Comparison of ENCODE assay signal across 8 mouse cellular contexts in the genomic region with DNA sequence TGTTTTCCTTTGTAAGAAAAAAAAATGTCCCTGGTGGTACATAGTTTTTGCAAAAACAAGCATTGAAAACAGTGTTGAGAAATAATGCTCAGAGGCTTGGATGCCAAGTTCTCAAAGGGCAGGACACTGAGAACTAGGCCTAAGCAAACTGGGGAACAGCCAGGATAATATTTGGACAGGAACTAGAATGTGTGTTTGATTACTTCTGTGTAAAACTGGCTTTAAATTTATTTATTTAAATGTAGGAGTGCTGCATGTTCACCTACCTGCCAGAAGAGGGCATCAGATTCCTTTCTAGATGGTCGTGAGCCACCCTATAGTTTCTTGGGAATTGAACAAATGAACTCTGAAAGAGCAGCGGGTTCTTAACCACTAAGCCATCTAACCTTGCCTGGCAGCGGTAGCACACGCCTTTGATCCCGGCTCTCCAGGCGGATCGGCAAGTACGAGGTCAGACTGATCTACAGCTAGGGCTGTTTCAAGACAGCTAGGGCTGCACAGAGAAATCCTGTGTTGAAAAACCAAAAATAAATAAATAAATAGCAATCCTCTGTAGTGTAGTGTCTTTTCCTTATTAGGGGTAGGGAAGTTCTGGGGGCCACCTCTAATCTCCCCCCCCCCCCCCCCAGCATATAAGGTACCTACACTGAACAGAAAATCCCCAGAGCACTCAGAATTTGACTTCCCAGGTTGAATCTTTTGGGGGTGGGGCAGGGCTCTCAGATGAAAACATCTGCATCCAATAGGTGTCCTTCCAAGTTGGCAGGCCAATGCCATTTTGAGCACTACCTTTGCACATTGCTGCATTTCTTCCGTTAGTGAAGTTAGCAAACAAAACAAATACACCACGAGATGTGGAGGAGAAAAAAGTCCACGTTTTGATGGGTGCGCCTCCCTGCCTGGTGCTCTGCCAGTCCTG. TPM values are rescaled to one million over a fixed set of nuclear protein-coding genes. Genes with fewer than 3 reads are reported as not detected.
DNase-seq lines count a peak whose midpoint lies in the region; ATAC-seq and TF ChIP-seq lines count a peak whose summit lies in the region.

A gene (plus strand): TSS at position 776 of the 919 bp plus-strand sequence.

- peaks cover 14% of the 10 kb centered on the region for H3K4me1 ChIP-seq in forebrain, embryonic 10.5 days
- H3K4me1 ChIP-seq in heart, postnatal 0 days (ENCODE audit: control insufficient read depth, insufficient read depth) = no peaks in the 10 kb centered on the region
- no peaks in the 10 kb centered on the region for H3K4me1 ChIP-seq in liver, embryonic 14.5 days (replicated peaks; ENCODE audit: control insufficient read depth in 2 of 2, insufficient read depth in 2 of 2, low read length in 1 of 2)
- H3K4me1 ChIP-seq in neural tube, embryonic 11.5 days (ENCODE audit: control insufficient read depth, insufficient read depth, low read length) = peaks cover 4% of the 10 kb centered on the region; the same call in 1 of the 2 replicates

- TF ChIP-seq CTCF in heart, postnatal 0 days (IDR thresholded peaks at IDR 0.05; ENCODE audit: low read depth) = peak; percentile 73
- TF ChIP-seq CTCF in liver, embryonic 14.5 days (IDR thresholded peaks at IDR 0.05; ENCODE audit: low read depth) = peak; percentile 84

- ATAC-seq in heart, postnatal 0 days (ENCODE audit: insufficient read depth, low read depth) = peak; percentile 33
- ATAC-seq in liver, embryonic 14.5 days (ENCODE audit: insufficient read depth) = peak; percentile 63
- peak; percentile 63 for ATAC-seq in neural tube, embryonic 11.5 days (ENCODE audit: insufficient read depth, low FRiP score, low TSS enrichment)

- no peaks in the 10 kb centered on the region for H3K27me3 ChIP-seq in forebrain, embryonic 10.5 days (ENCODE audit: poor library complexity, severe bottlenecking)
- no peaks in the 10 kb centered on the region for H3K27me3 ChIP-seq in heart, postnatal 0 days (ENCODE audit: control insufficient read depth, insufficient read depth, low read length)
- no peaks in the 10 kb centered on the region for H3K27me3 ChIP-seq in liver, embryonic 14.5 days (ENCODE audit: control insufficient read depth, insufficient read depth, low read length)
- H3K27me3 ChIP-seq in neural tube, embryonic 11.5 days (ENCODE audit: control insufficient read depth, insufficient read depth, low read length) = no peaks in the 10 kb centered on the region

- 2% methylated on average over 12 of the region's 12 CpGs for WGBS in forebrain, embryonic 10.5 days
- WGBS in heart, postnatal 0 days = 0% methylated on average over 12 of the region's 12 CpGs
- 2% methylated on average over 12 of the region's 12 CpGs for WGBS in liver, embryonic 14.5 days (ENCODE audit: insufficient replicate concordance)
- 2% methylated on average over 12 of the region's 12 CpGs for WGBS in neural tube, embryonic 11.5 days

- peak; percentile 71 for DNase-seq in MN1 (ENCODE audit: low spot score)
- peak; percentile 38 for DNase-seq in c-Kit-positive CD71-negative TER-119-negative erythroid progenitor cells, embryonic 14.5 days (ENCODE audit: low read depth)
- DNase-seq in forebrain, embryonic 10.5 days (ENCODE audit: extremely low spot score, low spot score) = peak; percentile 42
- peak; percentile 87 for DNase-seq in heart, postnatal 0 days (ENCODE audit: low spot score)
- DNase-seq in kidney, postnatal 25 days = peak; percentile 8 to 43
- peak; percentile 52 to 70 (median 55) for DNase-seq in liver, embryonic 14.5 days (ENCODE audit: low read depth in 3 of 3, low spot score in 3 of 3)
- peak; percentile 64 for DNase-seq in neural tube, embryonic 11.5 days (ENCODE audit: low spot score)
- peak; percentile 18 to 45 for DNase-seq in thymus, postnatal 36 days

- H3K9ac ChIP-seq in heart, postnatal 0 days (replicated peaks; ENCODE audit: low read depth, low read length) = peak within 1 kb of the TSS; percentile 95
- peak within 1 kb of the TSS; percentile 96 for H3K9ac ChIP-seq in liver, embryonic 14.5 days (replicated peaks)
- H3K9ac ChIP-seq in neural tube, embryonic 11.5 days (ENCODE audit: low read length) = peak within 1 kb of the TSS; percentile 93

- H3K27ac ChIP-seq in forebrain, embryonic 10.5 days = peak within 1 kb of the TSS; percentile 95
- H3K27ac ChIP-seq in heart, postnatal 0 days (ENCODE audit: low read depth) = peak within 1 kb of the TSS; percentile 96
- H3K27ac ChIP-seq in liver, embryonic 14.5 days = peak within 1 kb of the TSS; percentile 83
- H3K27ac ChIP-seq in neural tube, embryonic 11.5 days (ENCODE audit: low read depth, low read length) = peak within 1 kb of the TSS; percentile 79

- H3K36me3 ChIP-seq in forebrain, embryonic 10.5 days (replicated peaks) = no peaks in the 10 kb centered on the region
- no peaks in the 10 kb centered on the region for H3K36me3 ChIP-seq in heart, postnatal 0 days (replicated peaks; ENCODE audit: control insufficient read depth, insufficient read depth, low read length)
- no peaks in the 10 kb centered on the region for H3K36me3 ChIP-seq in liver, embryonic 14.5 days (replicated peaks; ENCODE audit: control insufficient read depth, insufficient read depth, low read depth)
- no peaks in the 10 kb centered on the region for H3K36me3 ChIP-seq in neural tube, embryonic 11.5 days (ENCODE audit: control insufficient read depth, insufficient read depth, low read length)

- no peak for TF ChIP-seq EP300 in heart, postnatal 0 days (IDR thresholded peaks at IDR 0.05; ENCODE audit: low read depth)
- TF ChIP-seq EP300 in liver, embryonic 14.5 days (IDR thresholded peaks at IDR 0.05; ENCODE audit: low read depth) = 0 out of 2 replicates have a peak, but pooled peaks have one; percentile 4

- no peaks in the 10 kb centered on the region for H3K9me3 ChIP-seq in forebrain, embryonic 10.5 days
- no peaks in the 10 kb centered on the region for H3K9me3 ChIP-seq in heart, postnatal 0 days (replicated peaks; ENCODE audit: control insufficient read depth, low read length)
- no peaks in the 10 kb centered on the region for H3K9me3 ChIP-seq in liver, embryonic 14.5 days (ENCODE audit: control insufficient read depth, low read length)
- H3K9me3 ChIP-seq in neural tube, embryonic 11.5 days (ENCODE audit: control insufficient read depth, low read length) = no peaks in the 10 kb centered on the region

- H3K4me2 ChIP-seq in heart, postnatal 0 days (ENCODE audit: low read depth, low read length) = peak within 1 kb of the TSS; percentile 88
- H3K4me2 ChIP-seq in liver, embryonic 14.5 days (ENCODE audit: low read depth) = peak within 1 kb of the TSS; percentile 90
- H3K4me2 ChIP-seq in neural tube, embryonic 11.5 days (ENCODE audit: low read depth) = peak within 1 kb of the TSS; percentile 73

- peak within 1 kb of the TSS; percentile 81 for H3K4me3 ChIP-seq in forebrain, embryonic 10.5 days
- H3K4me3 ChIP-seq in heart, postnatal 0 days (ENCODE audit: low read depth, low read length) = peak within 1 kb of the TSS; percentile 85
- H3K4me3 ChIP-seq in liver, embryonic 14.5 days (ENCODE audit: insufficient read depth in 1 of 2, low read depth in 2 of 2, low read length in 2 of 2) = peak within 1 kb of the TSS; percentile 86 to 99
- H3K4me3 ChIP-seq in neural tube, embryonic 11.5 days (ENCODE audit: low read depth, low read length) = peak within 1 kb of the TSS; percentile 73

RNA-seq across cellular contexts. Expression of the gene that starts here (rescaled TPM):
- 2.9 and 3.8 TPM in 2 replicates for polyA plus RNA-seq in forebrain, embryonic 10.5 days (2016; fragmentation: Nextera tagmentation; extraction: Ambion mirVana)
- total RNA-seq in heart, postnatal 0 days (2014; rRNA removed; ENCODE audit: low replicate concordance) = 9.6 and 61.1 TPM in 2 replicates
- polyA plus RNA-seq in heart, postnatal 0 days (2015; fragmentation: Nextera tagmentation; extraction: Ambion mirVana) = 12.0 and 15.0 TPM in 2 replicates
- 4.3 and 6.9 TPM in 2 replicates for polyA plus RNA-seq in liver, embryonic 14.5 days (2012; rRNA removed)
- 17.6 and 21.6 TPM in 2 replicates for polyA plus RNA-seq in liver, embryonic 14.5 days (2014; fragmentation: Nextera tagmentation; extraction: Ambion mirVana)
- 7.6 and 8.5 TPM in 2 replicates for polyA plus RNA-seq in neural tube, embryonic 11.5 days (2014; fragmentation: Nextera tagmentation; extraction: Ambion mirVana)

Comparison
In these comparisons a context has a peak if more than half of its experiments do, and no peak if none do; other contexts are left out.
1. Peak in every context shown above with its lines: DNase-seq, ATAC-seq, H3K4me3 ChIP-seq and H3K27ac ChIP-seq.
2. DNase-seq: peak in every context shown above with its lines; median percentile 87 in heart, postnatal 0 days; 71 in MN1; 64 in neural tube, embryonic 11.5 days; 55 in liver, embryonic 14.5 days; 42 in forebrain, embryonic 10.5 days; 38 in c-Kit-positive CD71-negative TER-119-negative erythroid progenitor cells, embryonic 14.5 days; 32 in thymus, postnatal 36 days; 26 in kidney, postnatal 25 days.